Mouse (Mus musculus) left cerebral cortex, postnatal 10 days (tissue): ENCODE results near the gene Rab2b. TPM values are rescaled to one million over a fixed set of nuclear protein-coding genes. Genes with fewer than 3 reads are reported as not detected.
"Not testable (repeated sequence)": the region's sequence is repeated elsewhere in the genome, so short reads cannot be mapped to it uniquely, and the experiment has no call there.

Experiments used
- DNase-seq, 2 experiments: peaks; one replicate each; pipeline ENCODE4 v3.0.0; 2021 to 2022; ENCODE audit warnings: low spot score in 2 of 2, mixed read lengths in 1 of 2; ENCODE audit errors: extremely low spot score in 1 of 2
- intact Hi-C: fragments of 180-260 bp; cut with DNase I; formaldehyde crosslinking; loops from one replicate; pipeline ENCODE4 v1.15.1; 2025
- total RNA-seq, 2 experiments: library from RNA; stranded (reverse); gene quantifications; 2 replicates each; pipeline ENCODE4 v1.2.3; 2021

Gene Rab2b
- 10 to 100 TPM; 36.9 to 37.7 TPM for total RNA-seq

DNA sequence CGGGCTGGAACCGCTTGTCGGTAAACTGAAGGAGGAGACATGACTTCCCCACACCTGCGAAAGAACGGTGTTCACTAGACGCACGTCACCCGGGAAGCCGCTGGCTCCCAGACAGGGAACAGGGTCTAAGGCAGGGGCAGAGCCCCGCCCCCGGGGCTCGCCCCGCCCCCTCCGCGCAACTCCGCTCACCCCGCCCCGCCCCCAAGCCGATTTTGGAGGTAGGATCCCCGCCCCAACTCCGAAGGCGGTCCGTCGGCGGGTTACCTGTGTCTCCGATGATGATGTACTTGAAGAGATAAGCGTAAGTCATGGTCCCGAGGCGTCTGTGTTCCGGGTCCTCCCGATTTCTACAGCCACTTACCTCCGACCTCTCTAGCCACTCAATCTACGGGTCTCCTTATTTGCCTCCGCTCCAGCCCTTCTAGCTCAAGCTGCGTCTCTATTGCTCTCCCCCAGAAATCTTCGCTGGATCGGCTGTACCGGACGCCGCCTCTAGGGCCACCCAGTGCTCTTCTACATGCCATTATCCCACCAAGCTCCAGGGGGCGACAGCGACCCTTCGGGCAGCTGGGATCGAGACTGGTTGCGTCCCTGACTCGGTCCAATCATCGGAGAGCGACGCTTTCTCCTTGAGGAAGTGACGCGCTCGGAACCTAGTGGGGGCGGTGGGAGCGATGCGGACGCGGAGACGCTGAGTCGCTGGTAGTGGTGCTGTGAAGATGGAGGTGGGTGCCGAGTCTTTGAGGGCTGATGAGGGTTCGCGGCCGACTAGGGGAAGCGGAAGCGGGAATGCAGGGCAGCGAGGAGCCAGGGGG is at the start of gene Rab2b, which contains the start of gene Tox4:
Gene Rab2b, minus strand, starts transcription at position 614 of the 815 bp plus-strand sequence.
Gene Tox4, plus strand, starts transcription at position 215 of the 815 bp plus-strand sequence.
- intact Hi-C loops = no loop called here
- peak; percentile 97 to 99 for DNase-seq

DNA sequence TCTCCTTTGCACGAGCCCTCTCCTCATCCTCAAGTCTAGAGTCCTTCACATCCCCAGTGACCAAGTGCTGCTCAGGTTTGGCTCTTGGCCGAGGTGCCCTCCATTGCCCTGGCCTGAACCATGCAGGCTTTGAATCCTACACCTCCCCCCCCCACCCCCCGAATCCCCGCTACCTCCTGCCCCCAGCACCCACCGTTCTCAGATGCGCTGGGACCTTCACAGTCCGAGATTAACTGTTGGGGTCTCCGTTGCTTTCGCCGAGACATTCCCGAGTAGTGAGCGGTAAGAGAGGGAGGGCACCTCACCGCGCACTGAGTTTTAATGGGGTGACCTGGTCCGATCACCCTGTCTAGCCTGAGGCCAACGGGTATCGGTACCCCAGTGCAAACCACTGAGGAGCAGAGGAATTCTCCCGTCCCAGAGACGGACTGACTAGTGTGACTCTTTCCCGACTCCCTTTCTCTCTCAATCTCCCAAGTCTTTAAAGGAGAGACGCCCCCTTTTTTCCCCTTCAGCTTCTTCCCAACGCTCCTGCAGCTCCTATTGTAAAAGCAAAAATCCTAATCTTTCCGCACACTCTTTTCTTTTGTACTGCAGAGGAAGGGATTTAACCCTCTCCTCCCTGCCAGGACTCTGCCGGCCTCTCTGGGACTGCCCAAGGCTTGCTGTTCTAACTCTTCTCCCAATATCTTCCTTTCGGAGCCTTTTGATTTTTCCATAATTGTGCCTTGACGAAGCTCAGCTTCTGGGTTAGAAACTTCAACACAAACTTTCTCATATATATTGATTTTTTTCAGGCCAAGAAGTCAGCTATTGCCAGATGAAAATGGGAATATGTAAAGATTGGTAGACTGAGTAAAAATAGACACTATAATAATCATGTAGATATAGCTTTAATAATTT is 48.8 kb upstream of the Rab2b start, which contains the start of gene Sall2:
Gene Sall2, minus strand, starts transcription at position 853 of the 903 bp plus-strand sequence.
- intact Hi-C loops = no loop called here
- no peak for DNase-seq

DNA sequence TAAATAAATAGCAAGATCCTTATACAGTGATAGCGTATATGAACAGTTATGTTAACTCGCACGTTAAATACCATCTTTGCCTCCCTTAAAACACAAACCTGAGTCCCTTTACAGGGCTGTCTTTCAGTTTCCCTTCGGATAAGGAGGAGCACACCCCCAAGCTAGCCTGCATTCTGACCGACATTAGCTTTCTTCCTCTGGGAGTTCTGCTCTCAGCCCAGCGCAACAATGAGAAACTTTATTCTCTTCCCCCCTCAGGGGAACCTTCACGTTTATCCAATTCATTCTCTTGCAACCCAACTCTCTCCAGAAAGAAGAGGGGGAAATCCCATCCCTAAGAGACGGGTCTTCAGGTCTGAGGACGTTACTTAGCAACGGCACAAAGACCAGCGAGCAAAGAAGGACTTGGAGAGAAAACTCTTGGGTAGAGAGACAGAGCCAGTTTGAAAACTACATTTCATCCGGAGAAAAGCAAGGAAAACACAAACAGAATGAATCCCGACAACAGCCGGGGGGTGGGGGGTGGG is 48.1 kb upstream of the Rab2b start:
- no peak for DNase-seq
- intact Hi-C loops = no loop called here

GRCm38 (mm10) chr14:52325890-52326289 is 46.5 kb upstream of the Rab2b start:
- no peak for DNase-seq
- intact Hi-C loops = no loop called here

- DNase-seq = peak in 1 of 2 experiments; percentile 20
- intact Hi-C loops = no loop called here
Observed at GRCm38 (mm10) chr14:52319361-52319760, 40.0 kb upstream of the Rab2b start.

DNA sequence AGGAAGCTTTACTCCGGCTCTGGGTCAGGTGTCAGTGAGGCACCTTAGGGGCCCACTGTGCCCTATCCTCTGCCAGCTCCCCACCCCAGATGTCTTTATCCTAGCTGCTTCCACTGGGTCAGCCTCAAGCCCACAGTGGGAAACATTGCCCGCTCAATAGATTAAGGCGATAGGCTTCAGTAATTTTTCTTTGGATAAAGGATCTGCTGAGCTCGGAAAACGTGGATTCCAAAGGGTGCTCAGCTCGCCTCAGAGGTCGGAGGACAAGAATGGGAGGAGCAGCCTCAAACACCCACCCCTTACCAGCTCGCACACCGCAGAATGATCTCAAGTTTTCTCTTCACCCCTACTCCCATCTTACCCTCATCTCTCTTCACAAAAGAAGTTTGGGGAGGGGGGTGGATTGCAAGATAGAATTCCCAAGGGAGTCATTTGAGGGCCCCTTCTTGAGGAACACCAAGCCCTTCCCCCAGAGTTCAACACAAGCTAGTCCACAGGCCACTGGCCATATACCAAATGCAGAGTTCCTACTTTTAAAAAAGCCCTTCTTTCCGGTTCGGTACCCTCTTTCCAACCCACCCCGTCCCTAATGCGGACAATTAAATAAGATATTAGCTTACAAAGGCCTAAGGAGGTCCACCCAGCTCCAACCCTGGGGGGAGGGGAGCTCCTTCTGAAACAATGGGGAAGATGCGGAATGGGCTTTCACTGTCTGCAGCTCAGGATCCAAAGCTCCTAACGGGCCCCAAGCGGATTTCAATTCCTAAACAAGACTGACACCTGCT is 37.3 kb upstream of the Rab2b start:
- intact Hi-C loops = no loop called here
- no peak for DNase-seq

DNA sequence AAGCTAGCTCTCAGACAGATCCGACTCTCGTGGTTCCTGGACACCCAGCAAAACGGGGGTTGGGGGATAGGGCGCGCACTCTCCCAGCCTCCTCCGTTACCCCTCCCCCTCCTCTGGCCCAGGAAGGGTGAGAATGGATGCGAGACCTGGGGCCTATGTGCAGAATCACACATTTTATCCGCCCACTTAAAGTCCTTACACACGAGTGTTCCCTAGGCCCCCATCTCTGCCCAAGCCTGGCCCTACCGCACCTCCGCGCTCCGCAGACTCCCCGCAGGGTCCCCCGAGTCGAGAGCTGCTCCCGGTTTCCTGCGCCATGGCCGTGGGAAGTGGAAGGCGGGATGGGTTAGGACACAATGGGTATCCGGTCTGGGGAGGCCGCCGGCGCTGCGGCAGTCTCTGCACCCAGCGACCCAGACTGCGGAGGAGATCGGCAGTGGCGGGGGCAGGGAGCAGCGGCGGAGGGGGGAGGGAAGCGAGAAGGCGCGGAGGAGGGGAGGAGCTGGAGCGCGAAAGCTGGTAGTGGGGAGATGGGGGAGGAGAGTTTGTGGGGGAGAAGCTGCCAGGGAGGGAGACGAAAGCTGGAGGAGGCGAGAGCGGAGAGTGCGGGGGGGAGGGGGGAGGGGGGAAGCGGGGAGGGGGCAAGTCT is 36.6 kb upstream of the Rab2b start:
- intact Hi-C loops = no loop called here

GRCm38 (mm10) chr14:52315283-52315780 is 36.0 kb upstream of the Rab2b start:
- intact Hi-C loops = no loop called here
- DNase-seq = no peak

More for the DNA sequence above, 36.6 kb upstream of the Rab2b start:
- peak; percentile 67 to 88 for DNase-seq

- intact Hi-C loops = no loop called here
- DNase-seq = no peak
Observed at GRCm38 (mm10) chr14:52314808-52315150, 35.4 kb upstream of the Rab2b start.

GRCm38 (mm10) chr14:52313931-52314807 is 34.8 kb upstream of the Rab2b start:
- intact Hi-C loops = no loop called here
- peak in 1 of 2 experiments; percentile 25 for DNase-seq

DNA sequence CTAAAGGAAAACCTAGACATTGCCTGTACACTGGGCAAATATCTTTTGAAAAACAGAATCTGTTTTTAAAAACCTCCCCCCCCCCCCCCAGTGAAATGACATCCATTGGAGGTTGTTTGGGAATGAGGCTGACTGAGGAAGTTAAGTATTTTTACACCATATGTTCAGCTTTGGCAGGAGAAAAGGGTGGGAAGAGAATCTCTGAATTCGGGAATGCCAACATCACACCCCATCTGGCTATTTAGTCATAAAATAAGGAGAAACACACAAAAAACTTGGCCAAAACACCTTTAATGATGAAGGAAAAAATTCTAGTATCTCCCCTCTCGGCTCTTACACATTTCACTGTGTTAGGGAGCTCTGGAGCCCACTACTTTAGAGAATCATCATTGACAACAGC is 31.6 kb upstream of the Rab2b start:
- intact Hi-C loops = no loop called here
- DNase-seq = no peak

GRCm38 (mm10) chr14:52310343-52310742 is 31.0 kb upstream of the Rab2b start:
- DNase-seq, intact Hi-C loops: not testable (repeated sequence)

GRCm38 (mm10) chr14:52306100-52306499 is 26.8 kb upstream of the Rab2b start:
- DNase-seq = no peak
- intact Hi-C loops = no loop called here

GRCm38 (mm10) chr14:52304644-52305271 is 25.4 kb upstream of the Rab2b start, which contains the start of gene Mettl3:
Mettl3 (minus strand) TSS chr14:52305128.
- peak; percentile 94 to 95 for DNase-seq
- intact Hi-C loops = loop anchor here (2.0 kb wide), 1 partner anchor 34 kb away; no protein-coding TSS in a partner anchor

GRCm38 (mm10) chr14:52303517-52303916 is 24.2 kb upstream of the Rab2b start:
- intact Hi-C loops, DNase-seq: not testable (repeated sequence)

GRCm38 (mm10) chr14:52295558-52296264 is 16.4 kb upstream of the Rab2b start:
- intact Hi-C loops = loop anchor here (2.0 kb wide), 1 partner anchor 43 kb away; no protein-coding TSS in a partner anchor
- no peak for DNase-seq
